Mouse (Mus musculus) liver, adult (tissue): Measurements from ENCODE around the gene Slc23a4.

Experiments
- GATA4 ChIP-seq: IDR thresholded peaks from 2 replicates; pipeline ENCODE4 v1.6.1; 2014; ENCODE audit warnings: mild to moderate bottlenecking, low read length; ENCODE audit not compliant: insufficient replicate concordance

Gene Slc23a4

GRCm38 (mm10) chr6:34980661-34981060, 7.5 kb downstream of the Slc23a4 start:
- TF ChIP-seq GATA4, result no peak

GRCm38 (mm10) chr6:34979291-34979690, 8.9 kb downstream of the Slc23a4 start:
- TF ChIP-seq GATA4, result no peak

- TF ChIP-seq GATA4, result no peak
Measured at GRCm38 (mm10) chr6:34971181-34971580, 17.0 kb downstream of the Slc23a4 start.

GRCm38 (mm10) chr6:34965819-34966539, 22.2 kb downstream of the Slc23a4 start:
- TF ChIP-seq GATA4, result no peak

- no peak for TF ChIP-seq GATA4
Measured at GRCm38 (mm10) chr6:34964550-34964949, 23.7 kb downstream of the Slc23a4 start.

GRCm38 (mm10) chr6:34959131-34959530, 29.1 kb downstream of the Slc23a4 start:
- TF ChIP-seq GATA4, result no peak

- no peak for TF ChIP-seq GATA4
Measured at GRCm38 (mm10) chr6:34955862-34956241, 32.4 kb downstream of the Slc23a4 start.

GRCm38 (mm10) chr6:34954926-34955861, 33.0 kb downstream of the Slc23a4 start:
- TF ChIP-seq GATA4, result no peak

- TF ChIP-seq GATA4, result no peak
Measured at GRCm38 (mm10) chr6:34951956-34952667, 36.1 kb downstream of the Slc23a4 start.

- no peak for TF ChIP-seq GATA4
Measured at GRCm38 (mm10) chr6:34951518-34951917, 36.7 kb downstream of the Slc23a4 start.

- TF ChIP-seq GATA4, result no peak
Measured at GRCm38 (mm10) chr6:34948461-34948860, 39.7 kb downstream of the Slc23a4 start.

- TF ChIP-seq GATA4, result no peak
Measured at GRCm38 (mm10) chr6:34946486-34947079, 41.6 kb downstream of the Slc23a4 start.

- no peak for TF ChIP-seq GATA4
Measured at GRCm38 (mm10) chr6:34943499-34943898, 44.7 kb downstream of the Slc23a4 start.

- TF ChIP-seq GATA4, result no peak
Measured at GRCm38 (mm10) chr6:34942446-34942845, 45.8 kb downstream of the Slc23a4 start.

- TF ChIP-seq GATA4, result no peak
Measured at GRCm38 (mm10) chr6:34941496-34941895, 46.7 kb downstream of the Slc23a4 start.
